Mouse (Mus musculus) ovary, postnatal 10 days (tissue): ENCODE data around the gene Dusp5.

Source experiments
- DNase-seq: peaks from one replicate; pipeline ENCODE4 v3.0.0; 2022; ENCODE audit warnings: low spot score

Dusp5 gene

GRCm38 (mm10) chr19:53517370-53518096, 11.4 kb upstream of the Dusp5 start:
- DNase-seq, result no peak

- DNase-seq, result no peak
These were observed 9.4 kb upstream of the Dusp5 start for GRCm38 (mm10) chr19:53519549-53519948.

GRCm38 (mm10) chr19:53519981-53520380, 8.9 kb upstream of the Dusp5 start:
- no peak for DNase-seq

GRCm38 (mm10) chr19:53521137-53521795, 7.6 kb upstream of the Dusp5 start:
- no peak for DNase-seq

- DNase-seq, result no peak
These were observed 1.4 kb upstream of the Dusp5 start for GRCm38 (mm10) chr19:53527480-53527879.

GRCm38 (mm10) chr19:53528131-53528621, 733 bp upstream of the Dusp5 start:
- no peak for DNase-seq

- no peak for DNase-seq
These were observed 471 bp downstream of the Dusp5 start for GRCm38 (mm10) chr19:53529455-53529704.

- no peak for DNase-seq
These were observed 1.0 kb downstream of the Dusp5 start for GRCm38 (mm10) chr19:53529705-53530562.

- DNase-seq, result no peak
These were observed 2.5 kb downstream of the Dusp5 start for GRCm38 (mm10) chr19:53531416-53531815.

GRCm38 (mm10) chr19:53532021-53532420, 3.1 kb downstream of the Dusp5 start:
- DNase-seq, result no peak

- no peak for DNase-seq
These were observed 3.8 kb downstream of the Dusp5 start for GRCm38 (mm10) chr19:53532676-53533075.

GRCm38 (mm10) chr19:53533236-53533635, 4.3 kb downstream of the Dusp5 start:
- no peak for DNase-seq

GRCm38 (mm10) chr19:53533810-53534601, 5.1 kb downstream of the Dusp5 start:
- DNase-seq, result no peak

- DNase-seq, result no peak
These were observed 6.0 kb downstream of the Dusp5 start for GRCm38 (mm10) chr19:53534757-53535410.

- no peak for DNase-seq
These were observed 6.5 kb downstream of the Dusp5 start for GRCm38 (mm10) chr19:53535421-53535820.

GRCm38 (mm10) chr19:53536251-53536650, 7.3 kb downstream of the Dusp5 start:
- no peak for DNase-seq

GRCm38 (mm10) chr19:53536731-53537666, 8.1 kb downstream of the Dusp5 start:
- no peak for DNase-seq

- no peak for DNase-seq
These were observed 9.1 kb downstream of the Dusp5 start for GRCm38 (mm10) chr19:53538024-53538423.

GRCm38 (mm10) chr19:53538796-53539195, 9.9 kb downstream of the Dusp5 start:
- DNase-seq, result no peak

- DNase-seq, result no peak
These were observed 10.4 kb downstream of the Dusp5 start for GRCm38 (mm10) chr19:53539296-53539695.
